Mouse (Mus musculus) thymus, adult 2 months (tissue): Measurements from ENCODE around the gene Chst15.

Experiments used
- CTCF ChIP-seq: fragments of 200-500 bp; IDR thresholded peaks from 2 replicates; pipeline ENCODE4 v1.5.1; 2012; ENCODE audit warnings: mild to moderate bottlenecking, control low read depth, low read length, moderate library complexity, borderline replicate concordance; ENCODE audit not compliant: control insufficient read depth, poor library complexity, insufficient read depth; ENCODE audit errors: extremely low read depth
- POLR2A ChIP-seq: fragments of 200-500 bp; IDR thresholded peaks from 2 replicates; pipeline ENCODE4 v1.6.1; 2012; ENCODE audit warnings: mild to moderate bottlenecking, low read length, control low read depth, moderate library complexity; ENCODE audit not compliant: control insufficient read depth, poor library complexity, insufficient read depth; ENCODE audit errors: extremely low read depth

DNA sequence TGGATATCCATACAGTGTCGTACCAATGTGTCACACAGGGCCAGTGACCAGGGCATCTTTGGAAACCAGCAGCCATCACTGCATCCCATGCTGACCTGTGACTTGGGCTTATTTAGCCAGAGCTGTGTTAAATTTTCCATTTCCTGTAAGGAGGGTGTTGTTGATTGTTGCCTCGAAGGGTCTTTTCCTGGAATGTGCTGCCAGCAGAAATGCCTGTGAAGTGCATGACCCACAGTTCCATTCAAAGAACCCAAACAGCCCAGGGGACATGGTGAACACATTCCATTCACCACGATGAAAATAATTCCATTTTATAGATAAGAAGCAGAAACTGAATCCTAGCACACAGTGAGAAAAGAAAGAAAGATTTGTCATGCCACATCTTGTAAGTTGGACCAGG, 41.2 kb upstream of the Chst15 start:
- TF ChIP-seq CTCF (no peak), POLR2A (no peak)
